Mouse (Mus musculus) hindbrain, postnatal 0 days (tissue): ENCODE results near the gene Olfr1373. TPM values are rescaled to one million over a fixed set of nuclear protein-coding genes. Genes with fewer than 3 reads are reported as not detected.
A peak's percentile ranks its signal among the peaks of the same experiment; 100 is the strongest.
"Not testable (repeated sequence)": the region's sequence is repeated elsewhere in the genome, so short reads cannot be mapped to it uniquely, and the experiment has no call there.

Experiments used
- ATAC-seq: fragments of 200-750 bp; cut with Nextera tagmentation; 2 replicates; pipeline ENCODE4 v1.8.0; 2017; ENCODE audit warnings: mild to moderate bottlenecking, moderate TSS enrichment, moderate library complexity
- DNase-seq: peaks from one replicate; pipeline ENCODE4 v3.0.0-alpha.2; 2015; ENCODE audit warnings: low spot score
- H3K27ac ChIP-seq: fragments of 300-500 bp; sonication (generic); 2 replicates; pipeline ENCODE4 v1.5.1; 2014; ENCODE audit warnings: mild to moderate bottlenecking
- H3K27me3 ChIP-seq: fragments of 300-500 bp; sonication (generic); 2 replicates; pipeline ENCODE4 v1.6.1; 2014; ENCODE audit warnings: low read length, mixed read lengths; ENCODE audit not compliant: insufficient read depth
- H3K36me3 ChIP-seq: fragments of 300-500 bp; sonication (generic); 2 replicates; pipeline ENCODE4 v1.6.1; 2014; ENCODE audit warnings: low read length, mixed read lengths; ENCODE audit not compliant: insufficient read depth
- H3K4me1 ChIP-seq: fragments of 300-500 bp; sonication (generic); 2 replicates; pipeline ENCODE4 v1.6.1; 2014; ENCODE audit warnings: antibody characterized with exemption, low read length, mixed read lengths; ENCODE audit not compliant: insufficient read depth
- H3K4me2 ChIP-seq: fragments of 300-500 bp; sonication (generic); 2 replicates; pipeline ENCODE4 v1.6.1; 2014; ENCODE audit warnings: low read depth, mild to moderate bottlenecking, low read length, moderate library complexity, mixed read lengths
- H3K4me3 ChIP-seq: fragments of 300-500 bp; sonication (generic); 2 replicates; pipeline ENCODE4 v1.5.1; 2014; ENCODE audit warnings: low read length
- H3K9ac ChIP-seq: fragments of 300-500 bp; sonication (generic); replicated peaks from 2 replicates; pipeline ENCODE4 v1.6.1; 2014; ENCODE audit warnings: mild to moderate bottlenecking, low read length, moderate library complexity, mixed read lengths
- H3K9me3 ChIP-seq: fragments of 300-500 bp; sonication (generic); 2 replicates; pipeline ENCODE4 v1.6.1; 2016; ENCODE audit warnings: low read length, mixed read lengths
- CTCF ChIP-seq: IDR thresholded peaks from 2 replicates; pipeline ENCODE4 v1.5.1; 2016; ENCODE audit warnings: antibody characterized with exemption, control low read depth, low read depth
- WGBS: fragments of 180-500 bp; shearing (Covaris S2); extraction: QIAGEN DNeasy Blood & Tissue Kit; methylation state at CpG from one replicate; pipeline ENCODE4 v1.1.7; 2014; 5-methylcytosine and 5-hydroxymethylcytosine counted together
- polyA plus RNA-seq: library from polyadenylated mRNA; unstranded; fragments of >200 nt; fragmentation: Nextera tagmentation; extraction: Ambion mirVana; gene quantifications from 2 replicates; pipeline ENCODE4 v1.2.1, GENCODE M21; 2015
- total RNA-seq: library from RNA; depleted of rRNA; stranded (reverse); fragments of >200 nt; gene quantifications from 2 replicates; pipeline ENCODE4 v1.2.3, GENCODE M21; 2014

Olfr1373 gene
- total and polyA plus RNA-seq, 2 experiments from 2014 or later, result not detected

- Histone ChIP-seq H3K9me3 (no peaks in the 10 kb centered on the region), H3K27ac (no peak overlapping the region), H3K4me3 (no peak overlapping the region), H3K27me3 (no peaks in the 10 kb centered on the region), H3K9ac (no peak overlapping the region), H3K4me2 (no peak overlapping the region), H3K4me1 (no peaks in the 10 kb centered on the region), H3K36me3 (peaks cover 13% of the 10 kb centered on the region; the same call in 1 of the 2 replicates)
- DNase-seq (no peak), ATAC-seq (no peak)
- no peak for TF ChIP-seq CTCF
- 73% methylated on average over 3 of the region's 3 CpGs for WGBS
Measured at GRCm38 (mm10) chr11:52127169-52127568, 18.2 kb downstream of the Olfr1373 start.

- no peak overlapping the region for H3K4me2 ChIP-seq
- H3K36me3 ChIP-seq, result peaks cover 36% of the 10 kb centered on the region
- no peaks in the 10 kb centered on the region for H3K4me1 ChIP-seq
- ATAC-seq (no peak), DNase-seq (no peak)
- H3K27ac ChIP-seq, result no peak overlapping the region
- H3K4me3 ChIP-seq, result no peak overlapping the region
- no peak overlapping the region for H3K9ac ChIP-seq
- no peaks in the 10 kb centered on the region for H3K27me3 ChIP-seq
- WGBS, result 95% methylated on average over 4 of the region's 4 CpGs
- H3K9me3 ChIP-seq, result no peaks in the 10 kb centered on the region
- no peak for TF ChIP-seq CTCF
Measured at GRCm38 (mm10) chr11:52124468-52124867, 20.9 kb downstream of the Olfr1373 start.

- WGBS, result 94% methylated on average over 6 of the region's 6 CpGs
- DNase-seq, result no peak
- no peak for ATAC-seq
- Histone ChIP-seq H3K27me3 (no peaks in the 10 kb centered on the region), H3K4me2 (no peak overlapping the region), H3K9me3 (no peaks in the 10 kb centered on the region), H3K9ac (no peak overlapping the region), H3K4me3 (no peak overlapping the region), H3K27ac (no peak overlapping the region), H3K4me1 (no peaks in the 10 kb centered on the region), H3K36me3 (peaks cover 53% of the 10 kb centered on the region)
- TF ChIP-seq CTCF, result no peak
Measured at GRCm38 (mm10) chr11:52122045-52122444, 23.3 kb downstream of the Olfr1373 start.

GRCm38 (mm10) chr11:52120415-52120814, 24.9 kb downstream of the Olfr1373 start:
- H3K27me3 ChIP-seq, H3K4me2 ChIP-seq, ATAC-seq, H3K27ac ChIP-seq, DNase-seq, H3K9me3 ChIP-seq, H3K9ac ChIP-seq, H3K4me1 ChIP-seq, H3K4me3 ChIP-seq: not testable (repeated sequence)
- peak; percentile 33; the same call in 1 of the 2 replicates for TF ChIP-seq CTCF
- peaks cover 57% of the 10 kb centered on the region for H3K36me3 ChIP-seq

GRCm38 (mm10) chr11:52117156-52117555, 28.2 kb downstream of the Olfr1373 start:
- DNase-seq, result no peak
- no peaks in the 10 kb centered on the region for H3K27me3 ChIP-seq
- no peak overlapping the region for H3K9ac ChIP-seq
- H3K4me3 ChIP-seq, result no peak overlapping the region
- H3K4me2 ChIP-seq, result no peak overlapping the region
- peaks cover 54% of the 10 kb centered on the region for H3K36me3 ChIP-seq
- no peaks in the 10 kb centered on the region for H3K9me3 ChIP-seq
- no peak for TF ChIP-seq CTCF
- 97% methylated on average over 7 of the region's 7 CpGs for WGBS
- ATAC-seq, result no peak
- H3K27ac ChIP-seq, result no peak overlapping the region
- no peaks in the 10 kb centered on the region for H3K4me1 ChIP-seq

GRCm38 (mm10) chr11:52116117-52116516, 29.2 kb downstream of the Olfr1373 start:
- H3K27me3 ChIP-seq, H3K9ac ChIP-seq, H3K4me1 ChIP-seq, H3K4me3 ChIP-seq, DNase-seq, H3K9me3 ChIP-seq, H3K4me2 ChIP-seq, H3K27ac ChIP-seq, ATAC-seq: not testable (repeated sequence)
- 92% methylated on average over 6 of the region's 6 CpGs for WGBS
- peaks cover 45% of the 10 kb centered on the region for H3K36me3 ChIP-seq

GRCm38 (mm10) chr11:52115479-52115878, 29.8 kb downstream of the Olfr1373 start:
- H3K4me2 ChIP-seq, result no peak overlapping the region
- no peak overlapping the region for H3K27ac ChIP-seq
- ATAC-seq (no peak), DNase-seq (no peak)
- H3K9ac ChIP-seq, result no peak overlapping the region
- no peak overlapping the region for H3K4me3 ChIP-seq
- 94% methylated on average over 3 of the region's 3 CpGs for WGBS
- H3K27me3 ChIP-seq, result no peaks in the 10 kb centered on the region
- peaks cover 41% of the 10 kb centered on the region for H3K36me3 ChIP-seq
- H3K9me3 ChIP-seq, result no peaks in the 10 kb centered on the region
- H3K4me1 ChIP-seq, result no peaks in the 10 kb centered on the region
- TF ChIP-seq CTCF, result no peak
